Mouse (Mus musculus) erythroid progenitor cell, adult 5-6 weeks (primary cell): ENCODE data around the gene Hoxa9. TPM values are rescaled to one million over a fixed set of nuclear protein-coding genes. Genes with fewer than 3 reads are reported as not detected.

Source experiments
- ATAC-seq: replicated peaks from 2 replicates; pipeline ENCODE4 v1.8.0; 2016; ENCODE audit warnings: moderate number of reproducible peaks, mild to moderate bottlenecking, moderate TSS enrichment, inconsistent platforms; ENCODE audit not compliant: poor library complexity, low FRiP score, severe bottlenecking
- total RNA-seq, 2 experiments: library from RNA; stranded (forward) in 1 of 2; stranded (reverse) in 1 of 2; fragments of 150-400 nt in 1 of 2; fragments of 186-747, 209-891 nt in 1 of 2; gene quantifications; 2 replicates each; pipeline versions ENCODE4 v1.2.3 to v1.2.4; 2015 to 2017; ENCODE audit warnings: low replicate concordance in 2 of 2

Hoxa9 gene
- total RNA-seq, 2 experiments from 2014 or later = 0.84 to 4.5 TPM

GRCm38 (mm10) chr6:52232984-52233545 is 2.2 kb upstream of the Hoxa9 start:
- ATAC-seq = no peak

- no peak for ATAC-seq
These were observed 1.7 kb upstream of the Hoxa9 start for GRCm38 (mm10) chr6:52232568-52232965.

GRCm38 (mm10) chr6:52231885-52232567 is 1.1 kb upstream of the Hoxa9 start:
- ATAC-seq = no peak

- no peak for ATAC-seq
These were observed 1.1 kb downstream of the Hoxa9 start for GRCm38 (mm10) chr6:52229558-52230416.

GRCm38 (mm10) chr6:52228475-52229465 is 2.1 kb downstream of the Hoxa9 start:
- no peak for ATAC-seq

GRCm38 (mm10) chr6:52227470-52228222 is 3.2 kb downstream of the Hoxa9 start:
- no peak for ATAC-seq

GRCm38 (mm10) chr6:52226569-52227257 is 4.2 kb downstream of the Hoxa9 start:
- ATAC-seq = no peak

GRCm38 (mm10) chr6:52225612-52226568 is 5.0 kb downstream of the Hoxa9 start:
- ATAC-seq = no peak

- ATAC-seq = no peak
These were observed 5.8 kb downstream of the Hoxa9 start for GRCm38 (mm10) chr6:52224895-52225611.

- ATAC-seq = no peak
These were observed 6.7 kb downstream of the Hoxa9 start for GRCm38 (mm10) chr6:52223939-52224760.

GRCm38 (mm10) chr6:52222729-52223128 is 8.2 kb downstream of the Hoxa9 start:
- ATAC-seq = no peak

- 0 out of 2 replicates have a peak, but pooled peaks have one; percentile 25 for ATAC-seq
These were observed 8.8 kb downstream of the Hoxa9 start for GRCm38 (mm10) chr6:52221993-52222685.

- ATAC-seq = peak; percentile 75
These were observed 9.4 kb downstream of the Hoxa9 start, which contains the start of gene Hoxa7 for GRCm38 (mm10) chr6:52221337-52221992. Hoxa7 (minus strand) TSS chr6:52221854.

- no peak for ATAC-seq
These were observed 10.0 kb downstream of the Hoxa9 start for GRCm38 (mm10) chr6:52220865-52221310.
